Mouse (Mus musculus) CH12F3 (cell line): ENCODE measurements around the gene Micall1.

ENCODE experiments used
- in situ Hi-C: fragments of 300-500 bp; cut with MboI; formaldehyde crosslinking; loops from 2 replicates; pipeline ENCODE4 v1.14.3; 2020; ENCODE audit warnings: low sequenced_read_pairs

Gene Micall1

GRCm38 (mm10) chr15:79108421-79109320, at the start of gene Micall1:
Gene Micall1 (plus strand): TSS chr15:79108898.
- in situ Hi-C loops: no loop called here

DNA sequence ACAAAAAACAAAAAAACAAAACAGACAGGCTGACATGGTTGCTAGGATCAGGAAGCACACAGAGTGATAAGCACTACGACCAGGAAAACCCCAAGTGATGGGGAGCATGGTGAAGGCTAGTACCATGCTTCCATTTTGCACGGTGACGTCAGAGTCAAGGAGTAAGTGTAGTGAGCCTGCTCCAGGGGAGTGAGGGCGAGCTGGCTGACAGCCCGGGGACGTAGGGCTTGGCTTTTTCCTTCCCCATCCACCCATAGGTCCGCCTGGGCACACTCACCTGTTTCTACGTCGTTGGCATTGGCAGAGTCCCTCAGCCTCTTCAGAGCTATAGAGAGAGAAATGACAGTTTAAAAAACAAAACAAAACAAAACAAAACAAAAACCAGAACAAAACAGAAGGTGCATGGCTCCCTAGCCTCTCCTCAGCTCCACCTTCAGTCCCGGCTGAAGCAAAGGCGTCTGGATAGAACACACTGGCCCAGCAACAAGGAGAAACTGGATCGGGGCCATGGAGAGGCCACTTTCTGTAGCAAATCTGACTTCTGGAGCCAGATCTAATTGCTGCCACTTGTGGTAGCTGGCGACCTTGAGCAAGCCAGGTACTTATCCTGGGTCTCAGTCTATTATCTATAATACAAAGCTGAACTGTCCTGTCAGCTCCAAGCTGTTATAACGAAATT, 47.7 kb upstream of the Micall1 start:
- in situ Hi-C loops: no loop called here

- in situ Hi-C loops: no loop called here
These were observed 46.1 kb upstream of the Micall1 start, which contains the start of gene Ankrd54 for GRCm38 (mm10) chr15:79062376-79063159. Gene Ankrd54 (minus strand): TSS chr15:79062893.

GRCm38 (mm10) chr15:79063160-79063740, 45.4 kb upstream of the Micall1 start:
- in situ Hi-C loops: no loop called here

DNA sequence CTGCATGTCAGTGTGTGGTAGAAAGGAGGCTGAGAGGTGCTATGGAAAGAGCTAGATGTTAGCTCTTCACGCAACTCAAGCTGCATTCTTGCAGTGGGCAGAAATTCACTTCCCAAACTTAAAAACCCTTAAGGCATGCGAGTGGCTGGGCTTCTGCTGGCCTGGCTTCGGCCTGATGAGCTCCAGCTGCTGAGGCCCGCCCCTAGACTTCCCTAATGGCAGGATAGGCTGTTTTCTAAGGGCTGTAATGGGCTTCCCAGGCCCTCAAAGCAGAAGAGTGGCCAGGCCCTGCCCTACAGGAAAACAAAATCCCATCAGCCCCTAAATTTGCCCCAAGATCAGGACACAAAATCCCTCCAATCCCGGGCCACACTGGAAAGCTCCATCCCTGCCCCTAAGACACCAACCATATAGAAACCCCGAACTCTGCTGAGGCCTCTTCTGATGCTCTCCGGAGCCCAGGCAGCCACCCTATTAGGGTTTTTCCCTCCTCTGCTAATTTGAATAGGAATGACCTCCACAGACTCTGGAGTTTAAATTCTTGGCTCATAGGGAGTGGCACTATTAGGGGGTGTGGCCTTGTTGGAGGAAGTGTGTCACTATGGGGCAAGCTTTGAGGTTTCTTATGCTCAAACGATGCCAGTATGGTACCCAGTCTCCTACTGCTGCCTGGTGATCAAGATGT, 43.5 kb upstream of the Micall1 start:
- in situ Hi-C loops: no loop called here

DNA sequence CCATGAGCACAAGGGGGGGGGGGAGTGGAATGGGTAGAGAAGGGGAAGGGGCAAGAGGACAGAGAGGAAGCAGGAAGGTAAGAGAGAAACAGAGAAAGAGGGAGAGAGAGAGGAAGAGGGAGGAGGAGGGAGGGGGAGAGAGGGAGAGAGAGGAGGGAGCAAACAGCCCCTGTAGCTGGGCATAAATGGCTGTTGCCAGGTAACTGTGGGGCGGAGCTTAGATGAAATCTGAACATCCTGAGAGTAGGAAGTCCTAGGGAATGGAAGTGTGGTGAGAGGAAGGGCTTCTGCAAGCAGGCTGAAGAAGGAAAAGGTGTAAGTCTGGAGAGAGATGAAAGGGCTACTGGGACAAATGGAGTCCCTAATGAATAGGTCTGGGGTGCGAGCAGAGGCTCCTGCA, 42.4 kb upstream of the Micall1 start:
- in situ Hi-C loops: no loop called here

DNA sequence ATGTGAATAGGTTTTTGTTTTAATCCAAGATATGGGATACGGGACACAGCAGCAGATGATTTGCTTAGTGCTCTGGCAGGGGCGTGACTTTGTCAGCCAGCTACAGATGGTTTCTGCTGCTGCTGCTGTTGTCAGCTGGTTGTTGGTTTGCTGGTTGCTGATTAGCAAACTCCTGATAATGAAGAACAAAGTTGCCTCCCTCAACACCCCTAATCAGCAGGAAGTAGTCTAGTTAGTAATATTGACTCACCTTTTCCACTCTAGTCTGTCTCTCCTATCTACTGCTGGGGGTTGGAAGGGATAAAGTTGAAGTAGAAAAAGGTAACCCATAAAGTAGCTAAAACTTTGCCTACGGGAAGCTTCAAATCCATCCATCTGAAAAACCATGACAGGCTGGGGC, 41.1 kb upstream of the Micall1 start:
- in situ Hi-C loops: no loop called here

DNA sequence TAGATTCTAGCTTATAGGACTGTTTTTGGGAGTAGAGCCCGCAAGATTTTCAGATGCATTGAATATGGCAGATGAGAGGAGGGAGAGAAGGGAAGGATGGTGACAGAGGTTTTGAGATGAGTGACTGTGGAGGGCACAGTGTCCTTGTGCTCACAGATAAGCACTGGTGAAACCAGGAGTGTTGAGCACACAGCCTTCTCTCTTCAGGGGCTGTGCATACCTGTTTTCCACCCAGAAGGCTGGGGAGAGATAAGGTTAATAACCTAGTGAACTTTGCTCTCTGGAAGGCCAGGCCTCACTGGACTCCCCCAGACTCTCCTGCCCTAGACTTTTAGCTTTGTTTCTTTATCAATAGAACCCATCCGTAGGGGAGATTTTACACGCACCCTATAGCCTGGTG, 40.3 kb upstream of the Micall1 start:
- in situ Hi-C loops: no loop called here

GRCm38 (mm10) chr15:79071117-79072039, 37.3 kb upstream of the Micall1 start:
- in situ Hi-C loops: no loop called here

- in situ Hi-C loops: no loop called here
These were observed 34.9 kb upstream of the Micall1 start for GRCm38 (mm10) chr15:79073752-79074151.

GRCm38 (mm10) chr15:79074446-79074845, 34.3 kb upstream of the Micall1 start:
- in situ Hi-C loops: no loop called here

- in situ Hi-C loops: no loop called here
These were observed 33.7 kb upstream of the Micall1 start, which contains the start of gene Eif3l for GRCm38 (mm10) chr15:79074913-79075532. Gene Eif3l (plus strand): TSS chr15:79075179.

DNA sequence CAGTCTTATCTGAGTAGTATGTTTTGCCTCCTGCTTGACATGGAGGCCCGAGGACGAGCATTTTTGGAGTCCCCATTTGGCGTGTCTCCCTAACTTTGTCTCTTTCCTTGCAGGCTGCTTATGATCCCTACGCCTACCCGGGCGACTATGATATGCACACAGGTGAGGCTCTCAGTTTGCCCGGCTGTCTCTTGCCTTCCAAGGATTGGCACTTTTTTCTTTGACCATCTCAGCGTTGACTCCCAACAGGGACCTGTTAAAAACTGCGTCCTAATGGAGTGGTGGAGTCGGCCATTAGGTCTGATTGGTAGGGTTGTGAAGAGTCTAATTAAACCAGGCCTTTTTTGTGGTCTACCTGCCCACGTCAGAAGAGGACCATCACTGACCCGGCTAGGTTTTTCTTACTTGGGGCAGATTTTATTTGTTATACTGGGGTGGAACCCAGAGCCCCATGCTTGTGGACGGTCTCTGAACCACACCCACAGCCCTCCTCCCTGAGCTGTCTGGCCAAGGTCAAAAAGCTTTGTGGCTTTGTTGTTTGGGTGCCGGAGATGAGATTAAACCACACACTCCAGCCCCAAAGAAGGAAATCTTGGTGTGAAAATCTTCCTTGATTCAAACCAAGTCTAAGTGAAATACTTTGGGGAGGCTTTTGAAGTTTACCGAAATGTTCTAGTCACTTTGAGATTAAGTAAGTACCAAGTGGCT, 32.9 kb upstream of the Micall1 start:
- in situ Hi-C loops: no loop called here

- in situ Hi-C loops: no loop called here
These were observed 29.1 kb upstream of the Micall1 start for GRCm38 (mm10) chr15:79079567-79079966.

DNA sequence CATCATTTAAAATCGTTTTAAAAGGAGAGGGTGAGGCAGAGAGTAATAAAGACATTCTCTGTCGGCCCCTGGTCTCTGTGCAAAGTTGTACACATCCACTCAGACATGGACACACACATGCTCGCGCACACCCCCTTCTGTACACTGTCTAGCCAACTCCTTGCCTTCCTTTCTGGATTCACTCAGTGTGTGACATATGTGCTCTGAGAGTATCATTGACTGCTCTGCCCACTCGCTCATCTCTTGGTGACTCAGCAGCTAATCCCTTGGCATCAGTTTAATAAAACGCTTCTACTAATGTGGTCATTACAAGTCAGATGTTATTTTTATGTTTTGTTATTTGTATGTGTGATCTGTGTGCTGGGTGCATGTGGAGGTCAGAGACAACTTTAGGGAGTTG, 16.4 kb upstream of the Micall1 start:
- in situ Hi-C loops: no loop called here

DNA sequence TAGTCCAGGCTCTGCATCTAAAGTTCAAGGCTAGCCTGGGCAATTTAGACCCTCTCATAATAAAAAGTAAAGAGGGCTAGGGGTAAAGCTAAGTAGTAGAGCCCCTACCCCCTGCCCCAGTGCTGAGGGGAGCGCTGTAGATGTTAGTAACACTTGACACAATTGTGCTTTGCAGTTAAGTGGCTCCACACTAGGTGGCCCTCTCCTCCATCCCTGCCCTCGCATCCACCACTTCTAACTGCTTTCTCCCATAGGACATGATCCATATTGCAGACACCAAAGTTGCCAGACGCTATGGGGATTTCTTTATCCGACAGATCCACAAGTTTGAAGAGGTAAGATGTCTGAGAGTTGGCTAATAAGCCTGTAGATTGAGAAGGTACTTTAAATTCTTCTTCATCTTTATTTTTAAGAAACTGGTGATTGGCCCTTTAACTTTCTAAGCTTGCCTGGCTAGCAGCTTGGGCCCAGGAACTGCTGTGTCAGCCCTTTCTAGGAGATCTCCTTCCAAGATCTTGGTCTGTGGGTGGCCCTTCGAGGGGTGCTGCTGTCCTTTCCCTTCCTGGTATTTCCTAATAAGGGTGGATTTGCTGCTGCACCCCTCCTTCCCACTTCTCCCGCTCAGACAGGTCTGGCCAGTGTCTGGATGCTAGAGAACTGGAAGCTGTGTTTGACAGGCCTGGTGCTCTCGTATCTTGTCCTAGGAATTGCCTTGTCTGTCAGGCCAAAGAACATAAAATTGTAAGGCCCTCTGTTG, 15.4 kb upstream of the Micall1 start:
- in situ Hi-C loops: no loop called here

- in situ Hi-C loops: no loop called here
These were observed 13.2 kb upstream of the Micall1 start for GRCm38 (mm10) chr15:79095483-79095882.
